Mouse (Mus musculus) liver, embryonic 14.5 days (tissue): ENCODE measurements around the gene Nup205. TPM values are rescaled to one million over a fixed set of nuclear protein-coding genes. Genes with fewer than 3 reads are reported as not detected.

Experiments used
- ATAC-seq: fragments of 200-750 bp; cut with Nextera tagmentation; 2 replicates; pipeline ENCODE4 v1.8.0; 2017; ENCODE audit warnings: moderate number of reproducible peaks, mild to moderate bottlenecking, moderate library complexity; ENCODE audit not compliant: insufficient read depth
- DNase-seq, 3 experiments: peaks; one replicate each; pipeline ENCODE4 v3.0.0-alpha.2; 2012 to 2013; ENCODE audit warnings: low read depth in 3 of 3, low spot score in 3 of 3
- H3K27ac ChIP-seq: fragments of 300-500 bp; sonication (generic); 2 replicates; pipeline ENCODE4 v1.5.1; 2014; ENCODE audit warnings: moderate library complexity, mild to moderate bottlenecking, control low read depth, inconsistent platforms
- H3K27me3 ChIP-seq: fragments of 300-500 bp; sonication (generic); 2 replicates; pipeline ENCODE4 v1.6.1; 2014; ENCODE audit warnings: mild to moderate bottlenecking, low read length, moderate library complexity; ENCODE audit not compliant: control insufficient read depth, insufficient read depth
- H3K36me3 ChIP-seq: fragments of 300-500 bp; sonication (generic); replicated peaks from 2 replicates; pipeline ENCODE4 v1.6.1; 2014; ENCODE audit warnings: low read depth; ENCODE audit not compliant: control insufficient read depth, insufficient read depth
- H3K4me1 ChIP-seq, 2 experiments: fragments of 200-500 bp in 1 of 2; fragments of 300-500 bp in 1 of 2; sonication (generic) in 1 of 2; replicated peaks; 2 replicates each; pipeline ENCODE4 v1.6.1; 2012 to 2014; ENCODE audit warnings: antibody characterized with exemption in 1 of 2, inconsistent platforms in 1 of 2, low read length in 1 of 2; ENCODE audit not compliant: control insufficient read depth in 2 of 2, insufficient read depth in 2 of 2
- H3K4me2 ChIP-seq: fragments of 300-500 bp; sonication (generic); 2 replicates; pipeline ENCODE4 v1.6.1; 2014; ENCODE audit warnings: low read depth, mild to moderate bottlenecking, control low read depth, moderate library complexity
- H3K4me3 ChIP-seq, 2 experiments: fragments of 200-500 bp in 1 of 2; fragments of 300-500 bp in 1 of 2; sonication (generic) in 1 of 2; 2 replicates each; pipeline ENCODE4 v1.5.1; 2012 to 2014; ENCODE audit warnings: low read depth in 2 of 2, low read length in 2 of 2, mild to moderate bottlenecking in 2 of 2, control low read depth in 1 of 2, inconsistent platforms in 1 of 2, moderate library complexity in 1 of 2; ENCODE audit not compliant: insufficient read depth in 1 of 2
- H3K9ac ChIP-seq: fragments of 300-500 bp; sonication (generic); replicated peaks from 2 replicates; pipeline ENCODE4 v1.6.1; 2014; ENCODE audit warnings: mild to moderate bottlenecking, control low read depth, moderate library complexity
- H3K9me3 ChIP-seq: fragments of 300-500 bp; sonication (generic); 2 replicates; pipeline ENCODE4 v1.6.1; 2016; ENCODE audit warnings: low read length, mixed read lengths; ENCODE audit not compliant: control insufficient read depth
- CTCF ChIP-seq: IDR thresholded peaks from 2 replicates; pipeline ENCODE4 v1.5.1; 2016; ENCODE audit warnings: antibody characterized with exemption, low read depth, control low read depth
- EP300 ChIP-seq: IDR thresholded peaks from 2 replicates; pipeline ENCODE4 v1.6.1; 2016; ENCODE audit warnings: antibody characterized with exemption, low read depth
- whole genome bisulfite sequencing: fragments of 180-500 bp; shearing (Covaris S2); extraction: QIAGEN DNeasy Blood & Tissue Kit; methylation state at CpG from one replicate; pipeline ENCODE4 v1.1.7; 2014; ENCODE audit not compliant: insufficient replicate concordance; 5-methylcytosine and 5-hydroxymethylcytosine counted together
- polyA plus RNA-seq, 2 experiments: library from polyadenylated mRNA; depleted of rRNA in 1 of 2; stranded (reverse) in 1 of 2; unstranded in 1 of 2; fragments of >200 nt; fragmentation: Nextera tagmentation in 1 of 2; extraction: Ambion mirVana in 1 of 2; gene quantifications; 2 replicates each; pipeline versions ENCODE4 v1.2.1 to v1.2.3; 2012 to 2014

The Nup205 gene
- polyA plus RNA-seq, 2 experiments = 19.3 to 22.3 TPM

GRCm38 (mm10) chr6:35254136-35254904 lies 77.1 kb downstream of the Nup205 start:
- DNase-seq (peak; percentile 75 to 78 (median 75)), ATAC-seq (peak; percentile 86)
- Histone ChIP-seq H3K27ac (peak overlapping the region; percentile 99), H3K4me1 (peaks cover 47 to 53% of the 10 kb centered on the region in 2 experiments), H3K9me3 (no peaks in the 10 kb centered on the region), H3K36me3 (no peaks in the 10 kb centered on the region; the same call in 1 of the 2 replicates), H3K27me3 (no peaks in the 10 kb centered on the region), H3K4me3 (peak overlapping the region; percentile 95 to 99), H3K9ac (peak overlapping the region; percentile 99), H3K4me2 (peak overlapping the region; percentile 89)
- 13% methylated on average over 9 of the region's 9 CpGs for WGBS
- TF ChIP-seq EP300 (peak; percentile 86), CTCF (peak; percentile 46)

- H3K9me3 ChIP-seq = no peaks in the 10 kb centered on the region
- ATAC-seq (peak; percentile 29; the same call in 1 of the 2 replicates), DNase-seq (no peak)
- WGBS = 32% methylated on average over 12 of the region's 12 CpGs
- peak overlapping the region; percentile 95 to 99 for H3K4me3 ChIP-seq
- H3K27me3 ChIP-seq = no peaks in the 10 kb centered on the region
- H3K36me3 ChIP-seq = peaks cover under 1% of the 10 kb centered on the region
- peak overlapping the region; percentile 99 for H3K27ac ChIP-seq
- TF ChIP-seq CTCF = no peak
- no peak for TF ChIP-seq EP300
- peak overlapping the region; percentile 99 for H3K9ac ChIP-seq
- H3K4me1 ChIP-seq = peaks cover 52 to 58% of the 10 kb centered on the region in 2 experiments
- peak overlapping the region; percentile 89 for H3K4me2 ChIP-seq
These were observed 77.8 kb downstream of the Nup205 start for GRCm38 (mm10) chr6:35255017-35255416.

- TF ChIP-seq EP300 (peak; percentile 93), CTCF (no peak)
- ATAC-seq = peak; percentile 44
- DNase-seq = peak; percentile 80 to 85 (median 82)
- Histone ChIP-seq H3K27ac (peak overlapping the region; percentile 99), H3K27me3 (no peaks in the 10 kb centered on the region), H3K4me2 (peak overlapping the region; percentile 89), H3K9ac (peak overlapping the region; percentile 99), H3K36me3 (peaks cover 17% of the 10 kb centered on the region), H3K9me3 (no peaks in the 10 kb centered on the region), H3K4me3 (peak overlapping the region; percentile 50 to 95), H3K4me1 (peaks cover 52 to 60% of the 10 kb centered on the region in 2 experiments)
- WGBS = 9% methylated on average over 7 of the region's 7 CpGs
These were observed 79.5 kb downstream of the Nup205 start for GRCm38 (mm10) chr6:35256691-35257090.

- Histone ChIP-seq H3K27ac (peak overlapping the region; percentile 99), H3K4me3 (peak overlapping the region; percentile 50 to 95), H3K9me3 (no peaks in the 10 kb centered on the region), H3K36me3 (peaks cover 26% of the 10 kb centered on the region), H3K4me1 (peaks cover 52 to 56% of the 10 kb centered on the region in 2 experiments), H3K4me2 (peak overlapping the region; percentile 89), H3K9ac (peak overlapping the region; percentile 99), H3K27me3 (no peaks in the 10 kb centered on the region)
- TF ChIP-seq CTCF (no peak), EP300 (no peak)
- DNase-seq (no peak), ATAC-seq (no peak)
- WGBS = 45% methylated on average over 13 of the region's 13 CpGs
These were observed 80.5 kb downstream of the Nup205 start for GRCm38 (mm10) chr6:35257626-35258190.

GRCm38 (mm10) chr6:35258922-35259321 lies 81.7 kb downstream of the Nup205 start:
- H3K4me2 ChIP-seq = peak overlapping the region; percentile 28
- no peak overlapping the region; a peak in 1 of 4 replicates for H3K4me3 ChIP-seq
- H3K27ac ChIP-seq = no peak overlapping the region
- DNase-seq (no peak), ATAC-seq (no peak)
- H3K9me3 ChIP-seq = no peaks in the 10 kb centered on the region
- peaks cover 48 to 50% of the 10 kb centered on the region in 2 experiments for H3K4me1 ChIP-seq
- peaks cover 36% of the 10 kb centered on the region for H3K36me3 ChIP-seq
- H3K27me3 ChIP-seq = no peaks in the 10 kb centered on the region
- TF ChIP-seq CTCF (no peak), EP300 (no peak)
- H3K9ac ChIP-seq = no peak overlapping the region
- WGBS = 83% methylated on average over 2 of the region's 2 CpGs
